Comparison of ENCODE assay signal across 8 mouse cellular contexts in the genomic region with DNA sequence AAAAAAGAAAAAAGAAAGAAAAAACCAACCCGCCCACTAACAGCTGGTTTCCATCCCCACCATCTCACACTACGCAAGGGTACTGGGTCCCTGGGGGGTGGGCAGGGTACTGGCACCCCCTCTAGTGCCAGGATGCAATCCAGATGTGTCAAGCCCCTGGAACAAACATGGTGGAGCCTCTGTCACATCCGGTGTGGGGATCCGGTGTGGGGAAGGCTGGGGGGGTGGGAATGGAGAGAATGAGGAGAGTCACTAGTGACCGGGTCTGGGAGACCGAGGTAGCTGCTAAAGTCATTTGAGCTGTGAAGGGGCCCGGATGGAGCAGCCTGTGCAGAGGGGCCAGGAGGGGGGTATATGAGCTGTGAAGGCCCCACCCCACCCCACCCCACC. TPM values are rescaled to one million over a fixed set of nuclear protein-coding genes. Genes with fewer than 3 reads are reported as not detected.
DNase-seq lines count a peak whose midpoint lies in the region; ATAC-seq and TF ChIP-seq lines count a peak whose summit lies in the region.

No protein-coding gene starts in this region.

- H3K9ac ChIP-seq in hindbrain, embryonic 15.5 days = no peak overlapping the region
- peak overlapping the region; percentile 35; the same call in 1 of the 2 replicates for H3K9ac ChIP-seq in neural tube, embryonic 13.5 days
- no peak overlapping the region for H3K9ac ChIP-seq in liver, embryonic 12.5 days

- WGBS in hindbrain, embryonic 15.5 days = 75% methylated on average over 7 of the region's 7 CpGs
- WGBS in neural tube, embryonic 13.5 days = 62% methylated on average over 7 of the region's 7 CpGs
- WGBS in liver, embryonic 12.5 days (ENCODE audit: insufficient replicate concordance) = 65% methylated on average over 7 of the region's 7 CpGs

- H3K27me3 ChIP-seq in hindbrain, embryonic 15.5 days = no peaks in the 10 kb centered on the region
- peaks cover 6% of the 10 kb centered on the region; the same call in 1 of the 2 replicates for H3K27me3 ChIP-seq in neural tube, embryonic 13.5 days
- 0 out of 2 replicates have a peak, but pooled peaks cover 7% of the 10 kb centered on the region for H3K27me3 ChIP-seq in liver, embryonic 12.5 days (replicated peaks)

- no peak for TF ChIP-seq CTCF in left cerebral cortex, adult 2 months (IDR thresholded peaks at IDR 0.05)
- no peak for TF ChIP-seq CTCF in gastrocnemius, adult 2 months (IDR thresholded peaks at IDR 0.05)

- H3K4me3 ChIP-seq in left cerebral cortex, adult 2 months = no peak overlapping the region
- H3K4me3 ChIP-seq in gastrocnemius, adult 2 months = peak overlapping the region; percentile 79
- no peak overlapping the region for H3K4me3 ChIP-seq in hindbrain, embryonic 15.5 days
- no peak overlapping the region for H3K4me3 ChIP-seq in neural tube, embryonic 13.5 days
- H3K4me3 ChIP-seq in liver, embryonic 12.5 days = no peak overlapping the region

- H3K9me3 ChIP-seq in hindbrain, embryonic 15.5 days = no peaks in the 10 kb centered on the region
- H3K9me3 ChIP-seq in neural tube, embryonic 13.5 days = no peaks in the 10 kb centered on the region
- no peaks in the 10 kb centered on the region for H3K9me3 ChIP-seq in liver, embryonic 12.5 days (replicated peaks)

- H3K4me2 ChIP-seq in hindbrain, embryonic 15.5 days = no peak overlapping the region
- H3K4me2 ChIP-seq in neural tube, embryonic 13.5 days = peak overlapping the region; percentile 97
- H3K4me2 ChIP-seq in liver, embryonic 12.5 days = no peak overlapping the region

- intact Hi-C loops in left cerebral cortex, adult 2 months (cut with DNase I) = no loop called here
- intact Hi-C loops in gastrocnemius, adult 2 months (cut with DNase I) = no loop called here

- ATAC-seq in hindbrain, embryonic 15.5 days (ENCODE audit: low FRiP score, low read depth) = no peak
- no peak for ATAC-seq in neural tube, embryonic 13.5 days (ENCODE audit: low read depth)
- no peak for ATAC-seq in granulocyte monocyte progenitor cell, adult 5-6 weeks (replicated peaks; ENCODE audit: poor library complexity, severe bottlenecking)
- ATAC-seq in liver, embryonic 12.5 days = no peak

- H3K4me1 ChIP-seq in hindbrain, embryonic 15.5 days (replicated peaks) = peaks cover 34% of the 10 kb centered on the region
- peaks cover 46% of the 10 kb centered on the region for H3K4me1 ChIP-seq in neural tube, embryonic 13.5 days (replicated peaks)
- peaks cover 58% of the 10 kb centered on the region for H3K4me1 ChIP-seq in liver, embryonic 12.5 days

- DNase-seq in left cerebral cortex, adult 2 months (ENCODE audit: extremely low spot score in 1 of 2, low spot score in 2 of 2) = peak in 1 of 2 experiments; percentile 15
- DNase-seq in left cerebral cortex, adult 9 months (ENCODE audit: low spot score in 2 of 2) = no peak
- DNase-seq in gastrocnemius, adult 2 months = peak; percentile 69
- no peak for DNase-seq in right cerebral cortex, adult 18-20 months

- H3K27ac ChIP-seq in left cerebral cortex, adult 2 months = peak overlapping the region; percentile 85
- H3K27ac ChIP-seq in gastrocnemius, adult 2 months = peak overlapping the region; percentile 85
- H3K27ac ChIP-seq in hindbrain, embryonic 15.5 days (replicated peaks) = peak overlapping the region; percentile 23; the same call in 1 of the 2 replicates
- H3K27ac ChIP-seq in neural tube, embryonic 13.5 days (replicated peaks) = peak overlapping the region; percentile 62
- no peak overlapping the region for H3K27ac ChIP-seq in liver, embryonic 12.5 days

- H3K36me3 ChIP-seq in hindbrain, embryonic 15.5 days = 0 out of 2 replicates have a peak, but pooled peaks cover 9% of the 10 kb centered on the region
- peaks cover 23% of the 10 kb centered on the region for H3K36me3 ChIP-seq in neural tube, embryonic 13.5 days
- H3K36me3 ChIP-seq in liver, embryonic 12.5 days = peaks cover 18% of the 10 kb centered on the region

RNA-seq across cellular contexts. Expression of gene S1pr2, which starts 4.8 kb away (rescaled TPM):
- total RNA-seq in left cerebral cortex, adult 2 months (2021) = 1 to 10 TPM; 3.2 to 4.4 TPM
- total RNA-seq in gastrocnemius, adult 2 months (2021) = 1 to 10 TPM; 2.0 to 2.3 TPM
- polyA plus RNA-seq in hindbrain, embryonic 15.5 days (2015; fragmentation: Nextera tagmentation; extraction: Ambion mirVana) = 8.5 and 10.8 TPM in 2 replicates
- 9.9 and 10.1 TPM in 2 replicates for polyA plus RNA-seq in neural tube, embryonic 13.5 days (2015; fragmentation: Nextera tagmentation; extraction: Ambion mirVana)
- total RNA-seq in granulocyte monocyte progenitor cell, adult 5-6 weeks (2014; fragmentation: Nextera tagmentation) = 3.7 and 11.0 TPM in 2 replicates
- total RNA-seq in granulocyte monocyte progenitor cell, adult 5-6 weeks (2017) = 3.2 and 3.4 TPM in 2 replicates
- 6.6 and 6.7 TPM in 2 replicates for polyA plus RNA-seq in liver, embryonic 12.5 days (2016; fragmentation: Nextera tagmentation; extraction: Ambion mirVana)

RNA-seq across cellular contexts. Expression of gene Dnmt1, which starts 12.1 kb away (rescaled TPM):
- total RNA-seq in left cerebral cortex, adult 2 months (2021) = 10 to 100 TPM; 44.5 to 44.6 TPM
- 1 to 10 TPM; 5.2 to 7.9 TPM for total RNA-seq in gastrocnemius, adult 2 months (2021)
- polyA plus RNA-seq in hindbrain, embryonic 15.5 days (2015; fragmentation: Nextera tagmentation; extraction: Ambion mirVana) = 60.5 and 63.9 TPM in 2 replicates
- polyA plus RNA-seq in neural tube, embryonic 13.5 days (2015; fragmentation: Nextera tagmentation; extraction: Ambion mirVana) = 54.2 and 63.7 TPM in 2 replicates
- 172 and 204 TPM in 2 replicates for total RNA-seq in granulocyte monocyte progenitor cell, adult 5-6 weeks (2014; fragmentation: Nextera tagmentation)
- total RNA-seq in granulocyte monocyte progenitor cell, adult 5-6 weeks (2017) = 244 and 247 TPM in 2 replicates
- polyA plus RNA-seq in liver, embryonic 12.5 days (2016; fragmentation: Nextera tagmentation; extraction: Ambion mirVana) = 97.3 and 101 TPM in 2 replicates

RNA-seq across cellular contexts. Expression of gene Mrpl4, which starts 30.8 kb away (rescaled TPM):
- total RNA-seq in left cerebral cortex, adult 2 months (2021) = 10 to 100 TPM; 59.2 to 64.2 TPM
- total RNA-seq in gastrocnemius, adult 2 months (2021) = 10 to 100 TPM; 51.8 to 70.0 TPM
- polyA plus RNA-seq in hindbrain, embryonic 15.5 days (2015; fragmentation: Nextera tagmentation; extraction: Ambion mirVana) = 109 and 114 TPM in 2 replicates
- polyA plus RNA-seq in neural tube, embryonic 13.5 days (2015; fragmentation: Nextera tagmentation; extraction: Ambion mirVana) = 105 and 110 TPM in 2 replicates
- total RNA-seq in granulocyte monocyte progenitor cell, adult 5-6 weeks (2014; fragmentation: Nextera tagmentation) = 44.8 and 73.4 TPM in 2 replicates
- 44.5 and 46.0 TPM in 2 replicates for total RNA-seq in granulocyte monocyte progenitor cell, adult 5-6 weeks (2017)
- polyA plus RNA-seq in liver, embryonic 12.5 days (2016; fragmentation: Nextera tagmentation; extraction: Ambion mirVana) = 89.3 and 91.4 TPM in 2 replicates

RNA-seq across cellular contexts. Expression of gene Icam1, which starts 44.0 kb away (rescaled TPM):
- 1 to 10 TPM; 2.0 to 3.6 TPM for total RNA-seq in left cerebral cortex, adult 2 months (2021)
- total RNA-seq in gastrocnemius, adult 2 months (2021) = 1 to 10 TPM; 1.7 to 1.9 TPM
- polyA plus RNA-seq in hindbrain, embryonic 15.5 days (2015; fragmentation: Nextera tagmentation; extraction: Ambion mirVana) = 3.4 and 3.9 TPM in 2 replicates
- polyA plus RNA-seq in neural tube, embryonic 13.5 days (2015; fragmentation: Nextera tagmentation; extraction: Ambion mirVana) = 3.9 and 4.8 TPM in 2 replicates
- total RNA-seq in granulocyte monocyte progenitor cell, adult 5-6 weeks (2014; fragmentation: Nextera tagmentation) = 11.6 and 14.7 TPM in 2 replicates
- total RNA-seq in granulocyte monocyte progenitor cell, adult 5-6 weeks (2017) = 5.9 and 8.0 TPM in 2 replicates
- polyA plus RNA-seq in liver, embryonic 12.5 days (2016; fragmentation: Nextera tagmentation; extraction: Ambion mirVana) = 9.9 TPM in 2 replicates

RNA-seq across cellular contexts. Expression of gene Icam4, which starts 57.4 kb away (rescaled TPM):
- 1 to 10 TPM; 1.5 to 1.6 TPM for total RNA-seq in left cerebral cortex, adult 2 months (2021)
- 1 to 10 TPM; 1.2 to 2.2 TPM for total RNA-seq in gastrocnemius, adult 2 months (2021)
- not detected in 2 replicates for polyA plus RNA-seq in hindbrain, embryonic 15.5 days (2015; fragmentation: Nextera tagmentation; extraction: Ambion mirVana)
- 0.33 and 0.56 TPM in 2 replicates for polyA plus RNA-seq in neural tube, embryonic 13.5 days (2015; fragmentation: Nextera tagmentation; extraction: Ambion mirVana)
- total RNA-seq in granulocyte monocyte progenitor cell, adult 5-6 weeks (2014; fragmentation: Nextera tagmentation) = 2.1 and 2.3 TPM in 2 replicates
- total RNA-seq in granulocyte monocyte progenitor cell, adult 5-6 weeks (2017) = 0.31 and 1.2 TPM in 2 replicates
- polyA plus RNA-seq in liver, embryonic 12.5 days (2016; fragmentation: Nextera tagmentation; extraction: Ambion mirVana) = 231 and 238 TPM in 2 replicates

Comparison
In these comparisons a context has a peak if more than half of its experiments do, and no peak if none do; other contexts are left out.
1. RNA of gene Dnmt1, which starts 12.1 kb away (total RNA-seq): 172 to 247 TPM in granulocyte monocyte progenitor cell, adult 5-6 weeks and 44.5 to 44.6 TPM in left cerebral cortex, adult 2 months; 5.2 to 7.9 TPM in gastrocnemius, adult 2 months; every median in the first group is over 4 times any median in the second.